Mouse (Mus musculus) left cerebral cortex, adult 11 months (tissue): ENCODE measurements around the gene Atr.

Source experiments
- DNase-seq: peaks from one replicate; pipeline ENCODE4 v3.0.0; 2022; ENCODE audit warnings: low spot score

Atr gene

DNA sequence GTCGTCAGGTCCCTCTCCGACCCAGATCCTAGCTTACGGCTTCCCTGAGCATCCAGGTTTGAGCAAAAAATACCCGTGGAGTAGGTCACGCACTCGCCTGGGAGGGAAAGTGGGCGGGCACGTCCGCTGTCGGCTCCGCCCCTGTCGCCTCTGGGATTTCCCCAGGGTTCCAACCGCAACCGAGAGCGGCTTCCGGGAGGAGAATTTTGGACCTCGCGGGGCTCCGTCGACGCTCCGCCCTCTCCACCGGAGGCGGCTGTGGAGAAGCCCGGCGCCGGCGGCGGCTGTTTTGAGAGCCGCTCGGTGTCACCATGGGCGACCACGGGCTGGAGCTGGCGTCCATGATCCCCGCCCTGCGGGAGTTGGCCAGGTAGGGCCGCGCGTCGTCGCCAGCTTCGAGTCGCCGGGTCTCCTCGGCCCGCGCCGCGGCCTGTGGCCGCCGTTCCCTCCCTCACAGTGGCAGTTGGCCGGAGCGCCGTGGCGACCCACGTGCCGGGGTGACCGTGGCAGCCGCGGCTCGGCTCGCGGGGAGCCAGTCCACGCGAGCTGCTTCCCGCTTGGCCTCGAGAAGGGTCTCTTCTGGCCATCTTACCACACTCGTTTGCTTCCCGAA, at the start of gene Atr:
TSS of gene Atr (plus strand) at position 184 of the 613 bp plus-strand sequence.
- DNase-seq, result peak; percentile 87

DNA sequence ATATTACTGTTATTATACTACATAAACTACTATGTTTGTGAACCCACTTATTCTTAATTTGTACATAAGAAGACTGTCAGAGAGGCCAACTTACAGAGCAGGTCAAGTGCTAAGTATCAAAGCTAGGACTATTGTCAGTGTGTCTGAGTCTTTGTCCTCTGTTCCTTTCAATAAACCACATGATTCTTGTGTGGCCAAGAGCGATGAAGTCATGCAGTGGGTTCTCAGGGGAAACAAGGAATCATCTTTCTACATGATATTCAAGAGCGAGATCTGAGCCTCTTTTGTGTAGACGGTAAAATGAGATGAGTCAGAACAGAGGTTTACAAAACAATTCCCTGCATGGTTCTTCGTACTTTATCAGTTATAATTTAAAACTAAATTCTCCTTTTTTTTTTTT, 47.8 kb upstream of the Atr start:
- no peak for DNase-seq

DNA sequence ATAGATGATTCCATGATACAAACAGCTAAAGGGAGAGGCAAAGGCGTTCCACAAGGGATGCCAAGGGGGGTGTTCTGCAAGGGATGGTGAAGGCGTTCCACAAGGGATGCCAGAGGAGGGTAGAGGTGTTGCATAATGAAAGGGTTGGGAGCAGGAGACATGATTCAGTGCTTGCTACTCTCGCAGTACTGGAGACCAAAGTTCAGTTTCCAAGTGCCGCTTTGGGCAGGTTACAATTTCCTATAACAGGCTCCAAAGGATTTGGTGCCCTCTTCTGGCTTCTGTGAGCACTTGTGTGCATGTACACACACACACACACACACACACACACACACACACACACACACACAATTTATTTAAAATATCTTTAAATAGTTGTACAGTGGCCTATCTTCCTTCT, 45.6 kb upstream of the Atr start:
- DNase-seq, result no peak

DNA sequence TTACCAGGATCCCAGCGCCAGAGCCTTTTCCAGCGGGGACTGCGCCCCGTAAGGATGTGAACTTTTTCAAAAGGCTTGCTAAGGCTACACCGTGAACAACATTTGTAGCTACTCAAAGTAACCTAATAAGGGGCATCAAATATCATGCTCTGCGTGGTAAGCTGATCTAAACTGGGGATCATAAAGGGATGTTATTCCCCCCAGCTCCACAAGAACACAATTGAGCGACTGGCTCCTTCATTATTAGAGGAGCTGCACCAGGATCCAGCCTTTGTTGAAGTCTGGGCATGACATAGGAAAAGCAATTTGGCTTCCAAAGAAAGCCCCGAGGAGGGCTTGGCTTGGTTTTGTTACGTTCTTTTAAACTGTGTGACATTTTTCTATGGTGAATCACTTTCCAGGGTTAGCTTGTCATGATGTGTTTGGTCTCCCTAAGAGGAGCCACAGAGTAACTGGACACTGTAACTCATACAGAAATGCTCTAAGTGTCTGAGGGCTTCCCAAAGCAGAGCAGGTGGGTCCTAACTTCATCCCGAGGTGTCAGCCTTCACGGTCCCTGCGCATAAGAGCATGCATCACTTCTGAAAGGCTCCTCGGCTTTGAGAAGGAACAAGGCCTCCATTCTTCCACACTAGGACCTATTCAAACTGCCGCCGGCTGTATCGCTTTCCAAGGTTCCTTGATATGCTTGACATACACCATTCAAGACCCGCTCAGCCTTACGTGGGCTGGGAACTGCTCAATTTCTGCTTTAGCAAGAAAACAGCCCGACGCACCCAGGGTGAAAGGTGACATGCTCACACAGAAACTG, 43.5 kb upstream of the Atr start:
- no peak for DNase-seq

DNA sequence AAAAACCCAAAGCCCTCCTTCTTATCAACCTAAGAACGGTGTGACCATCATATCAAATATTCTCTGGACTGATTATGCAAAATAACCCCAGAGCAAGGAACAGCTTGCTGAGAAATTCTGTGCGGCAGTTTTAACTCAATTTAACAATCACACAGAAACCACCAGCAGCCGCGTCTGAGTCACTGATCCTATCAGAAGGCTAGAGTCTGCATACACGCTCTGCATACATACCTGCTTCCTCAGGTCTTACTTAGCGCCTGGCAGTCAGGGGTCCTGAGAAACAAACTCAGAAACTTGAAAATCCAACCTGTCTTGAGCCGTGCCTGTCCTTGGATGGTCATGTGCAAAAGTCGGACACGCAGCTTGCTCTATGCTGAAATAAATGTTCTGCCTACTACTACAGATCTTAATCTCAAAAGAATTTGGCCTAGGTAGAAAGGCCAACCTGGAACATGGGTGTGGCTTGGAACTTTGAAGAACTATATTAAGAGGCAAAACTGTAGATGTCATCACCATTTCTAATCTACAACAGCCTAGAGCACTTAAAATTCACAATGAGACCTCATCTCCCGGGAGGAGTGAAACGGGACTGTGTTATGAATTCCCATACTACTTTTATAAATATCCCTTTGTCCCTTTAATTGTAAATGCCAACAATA, 42.3 kb upstream of the Atr start:
- DNase-seq, result no peak

DNA sequence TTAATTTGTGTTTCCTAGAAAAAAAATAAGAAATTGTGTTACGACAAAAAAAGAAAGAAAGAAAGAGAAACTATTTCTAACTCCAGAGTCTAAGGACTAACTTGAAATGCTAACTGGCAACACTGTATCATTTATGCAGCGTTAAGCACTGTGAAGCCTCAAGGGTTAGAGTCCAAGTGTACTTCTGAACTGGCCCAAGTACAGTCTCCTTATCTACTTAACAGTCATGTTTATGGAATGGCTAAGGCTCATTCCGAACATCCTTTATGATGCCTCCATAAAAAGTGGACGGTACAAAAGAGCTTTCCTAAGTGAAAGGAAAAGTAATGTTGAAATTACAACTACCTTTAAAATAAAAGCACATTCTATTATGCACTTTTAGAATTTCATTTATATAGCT, 41.7 kb upstream of the Atr start:
- no peak for DNase-seq

DNA sequence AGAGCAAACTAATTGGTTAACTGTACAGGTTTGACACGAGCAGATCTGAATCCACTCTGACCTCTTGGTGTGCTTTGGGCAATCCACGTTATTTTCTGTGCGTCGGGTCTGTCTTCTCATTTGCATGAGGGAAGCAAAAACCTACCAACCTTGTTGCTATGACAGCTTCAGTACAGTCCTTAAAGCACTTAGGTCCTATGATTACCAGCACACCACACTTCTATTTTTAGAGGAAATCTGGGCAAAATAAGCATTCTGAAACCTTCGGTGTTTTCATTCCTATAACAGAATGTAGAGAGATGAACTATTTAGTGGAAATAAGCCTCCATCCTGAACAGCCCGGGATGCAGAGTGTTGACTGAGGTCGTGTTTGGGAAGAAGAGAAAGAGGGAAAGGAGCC, 34.9 kb upstream of the Atr start:
- DNase-seq, result no peak

DNA sequence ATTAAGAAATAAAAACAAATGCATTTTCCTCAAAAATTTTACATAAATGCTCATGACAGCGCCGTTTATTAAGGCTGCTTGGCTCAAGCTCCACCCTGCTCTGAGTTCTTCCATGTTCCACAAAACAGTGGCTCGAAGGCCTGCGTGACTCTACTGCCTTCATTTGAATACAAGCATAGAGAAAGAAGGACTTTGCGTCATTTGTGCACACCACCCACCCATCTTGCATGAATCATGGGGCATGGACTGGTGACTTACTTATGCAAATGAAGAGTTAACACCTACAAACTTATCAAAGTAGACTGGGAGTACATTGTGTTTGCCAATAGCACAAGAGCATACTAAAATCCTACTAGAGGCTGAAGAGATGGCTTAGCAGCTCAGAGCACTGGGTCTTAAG, 29.8 kb upstream of the Atr start:
- no peak for DNase-seq

DNA sequence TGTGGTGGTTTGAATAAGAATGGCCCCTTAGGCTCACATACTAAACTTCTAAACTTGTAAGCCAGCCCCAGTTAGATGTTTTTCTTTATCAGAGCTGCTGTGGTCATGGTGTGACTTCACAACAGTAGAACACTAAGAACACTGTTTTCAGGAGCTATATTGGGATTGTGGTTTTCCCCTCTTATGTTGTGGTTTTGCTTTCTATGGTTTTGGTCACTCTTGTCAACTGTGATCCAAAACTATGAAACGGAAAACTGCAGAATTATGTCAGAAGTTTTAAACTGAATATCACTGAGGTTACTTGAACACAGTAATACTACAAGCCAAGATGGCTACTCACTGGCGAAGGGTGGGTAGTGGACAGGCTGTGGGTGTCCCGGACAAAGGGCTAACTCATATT, 24.6 kb upstream of the Atr start:
- DNase-seq, result no peak

DNA sequence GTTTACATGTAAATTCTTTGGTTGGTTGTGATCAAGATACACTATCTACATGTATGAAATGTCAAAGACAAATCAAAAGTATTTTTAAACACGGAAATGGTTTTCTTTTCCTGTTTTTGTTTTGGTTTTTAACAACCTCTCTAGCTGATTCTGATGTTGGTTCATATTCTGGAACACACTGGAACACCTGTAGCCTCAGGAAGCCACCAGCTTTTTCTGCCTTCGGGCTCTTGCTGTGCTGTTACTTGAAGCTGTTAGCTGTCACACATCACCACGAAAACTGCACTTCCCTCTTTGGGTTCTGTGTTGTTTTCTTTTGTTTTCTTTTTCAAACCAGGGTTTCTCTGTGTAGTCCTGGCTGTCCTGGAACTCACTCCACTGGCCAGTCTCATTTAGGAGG, 22.6 kb upstream of the Atr start:
- DNase-seq, result no peak

DNA sequence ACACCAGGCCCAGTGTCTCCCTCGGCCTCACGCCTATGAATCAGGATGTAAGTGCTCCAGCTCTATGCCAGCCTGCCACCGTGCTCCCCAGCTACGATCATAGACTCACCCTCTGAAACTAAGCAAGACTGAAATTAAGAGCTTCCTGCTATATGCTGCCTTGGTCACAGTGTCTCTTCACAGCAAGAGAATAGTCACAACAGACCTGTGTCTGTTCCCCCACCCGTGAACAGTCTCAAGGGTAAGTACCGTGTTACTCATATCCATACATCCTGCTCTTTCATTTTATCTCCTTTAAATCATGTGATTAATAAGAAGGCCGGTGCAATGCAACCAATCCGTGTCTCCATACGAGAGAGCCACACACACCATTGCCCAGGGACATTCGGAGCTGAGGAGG, 21.7 kb upstream of the Atr start:
- no peak for DNase-seq

DNA sequence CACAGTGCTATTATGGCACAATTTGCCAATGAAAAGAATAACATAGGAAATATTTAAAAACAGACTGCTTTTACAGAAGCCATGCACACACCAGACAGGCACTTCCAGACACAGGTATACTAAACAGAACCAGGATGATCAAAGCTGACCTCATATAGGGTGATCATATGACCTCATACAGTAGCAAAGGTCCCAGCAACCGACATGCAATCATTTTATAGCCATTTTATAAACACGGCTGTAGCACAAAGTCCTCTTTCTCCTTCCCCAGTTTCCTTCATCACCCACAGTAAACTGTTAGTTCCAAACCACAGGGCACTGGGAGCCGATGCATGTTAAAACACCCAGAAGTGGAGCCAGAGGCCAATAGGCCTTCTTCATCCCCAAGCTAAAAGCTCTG, 18.0 kb upstream of the Atr start:
- no peak for DNase-seq

DNA sequence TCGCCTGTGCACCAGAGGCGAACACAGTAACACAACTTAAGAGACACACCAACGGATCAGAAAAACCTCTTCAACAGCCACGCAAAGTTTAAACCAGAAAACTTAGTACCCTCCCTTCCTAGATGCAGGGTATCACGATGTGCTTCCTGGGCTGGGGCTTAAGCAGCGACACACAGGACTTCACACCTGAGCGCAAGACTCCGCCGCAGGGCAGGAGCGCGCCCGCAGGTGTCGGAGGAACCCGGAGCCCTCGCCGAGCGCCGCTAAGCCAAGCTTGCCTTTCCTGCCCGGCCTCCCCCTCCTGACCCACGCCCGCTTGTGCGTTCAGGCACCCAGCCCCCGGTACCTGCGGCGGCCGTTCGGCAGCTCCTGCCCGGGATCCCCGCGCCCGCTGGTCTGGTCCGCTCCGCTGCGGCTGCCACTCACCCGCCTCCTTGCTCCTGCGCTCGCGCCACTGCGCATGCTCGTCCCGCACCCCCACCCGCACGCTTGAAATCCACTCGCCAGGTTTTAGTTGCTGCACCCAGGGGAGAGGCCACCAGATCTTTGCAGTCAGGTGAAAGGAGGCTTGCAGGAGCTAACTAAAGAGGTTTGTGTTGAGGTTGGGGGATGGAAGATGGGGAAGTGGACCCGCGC, 12.5 kb upstream of the Atr start, which contains the start of gene Pls1:
TSS of gene Pls1 (minus strand) at position 487 of the 636 bp plus-strand sequence.
- DNase-seq, result peak; percentile 83

DNA sequence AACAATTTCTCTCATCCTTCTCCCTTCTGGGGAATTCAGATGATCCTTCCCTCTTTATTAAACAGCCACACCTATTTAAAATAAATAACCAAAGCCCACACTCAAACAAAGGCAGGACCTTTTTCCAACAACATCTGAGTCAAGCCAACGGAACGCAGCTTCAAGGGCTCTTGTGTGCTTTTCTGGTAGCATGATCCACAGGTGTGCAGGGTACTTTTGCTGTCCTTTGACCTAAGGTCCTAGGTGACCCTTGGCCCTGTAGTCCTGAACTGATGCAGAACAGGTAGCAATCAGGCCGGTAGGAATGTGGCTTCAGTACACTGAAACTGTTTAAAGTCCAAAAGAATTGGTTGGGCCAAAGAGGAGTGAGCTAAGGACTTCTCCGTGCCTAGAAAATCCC, 11.7 kb upstream of the Atr start:
- DNase-seq, result no peak

DNA sequence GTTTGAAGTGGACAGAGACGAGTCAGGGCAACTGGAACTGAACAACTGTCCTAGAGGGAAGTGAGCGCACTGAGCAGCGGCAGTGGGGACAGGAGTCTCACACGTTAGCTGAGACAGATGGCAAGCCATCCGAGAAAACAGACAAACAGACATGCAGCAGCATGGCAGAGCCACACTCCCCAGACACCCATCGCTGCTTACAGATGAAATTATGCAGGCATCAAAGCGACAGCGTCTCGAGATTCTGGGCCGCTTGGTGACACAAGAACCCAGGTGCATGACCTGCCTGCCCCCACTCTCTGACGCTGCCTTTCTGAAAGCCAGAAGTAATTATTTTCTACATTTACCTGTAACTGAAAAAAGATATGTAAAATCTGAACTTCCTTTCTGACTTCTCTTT, 5.7 kb upstream of the Atr start:
- no peak for DNase-seq

DNA sequence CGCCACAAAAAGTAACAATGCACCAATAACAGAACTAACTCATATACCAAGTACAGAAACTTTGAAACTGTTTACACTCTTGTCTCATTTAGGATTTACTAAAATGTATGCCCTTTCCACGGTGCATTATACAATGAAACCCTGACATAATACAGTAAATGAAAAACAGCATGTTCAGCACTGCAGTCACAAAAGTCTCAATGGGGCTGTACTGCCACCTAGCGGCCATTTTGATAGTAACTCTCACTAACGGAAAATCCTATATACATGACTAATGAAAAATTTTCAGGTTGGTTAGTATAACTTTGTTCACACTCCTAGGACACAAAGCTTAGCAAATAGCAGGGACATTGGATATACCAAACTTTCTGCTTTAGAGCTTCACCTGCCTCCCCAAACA, 4.5 kb upstream of the Atr start:
- peak; percentile 31 for DNase-seq

DNA sequence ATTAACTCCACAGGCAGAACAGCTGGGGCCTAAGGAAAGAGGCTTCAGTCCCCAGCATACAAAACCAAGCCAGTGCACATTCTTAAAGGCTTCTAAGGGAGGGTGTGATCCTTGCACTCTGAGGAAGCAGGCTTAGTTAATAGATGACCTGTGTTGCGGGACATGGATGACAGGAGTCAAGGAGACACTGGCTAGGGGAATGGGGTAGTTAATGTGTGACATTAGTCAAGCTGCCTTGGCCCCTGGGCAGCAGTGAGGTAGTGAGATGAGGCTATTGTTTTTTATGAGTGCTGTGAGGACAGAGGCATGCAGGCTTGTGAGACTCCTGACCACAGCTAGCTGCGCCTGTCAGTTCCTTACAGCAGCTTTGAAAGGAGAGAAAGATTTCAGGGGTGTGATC, 2.5 kb upstream of the Atr start:
- DNase-seq, result no peak

DNA sequence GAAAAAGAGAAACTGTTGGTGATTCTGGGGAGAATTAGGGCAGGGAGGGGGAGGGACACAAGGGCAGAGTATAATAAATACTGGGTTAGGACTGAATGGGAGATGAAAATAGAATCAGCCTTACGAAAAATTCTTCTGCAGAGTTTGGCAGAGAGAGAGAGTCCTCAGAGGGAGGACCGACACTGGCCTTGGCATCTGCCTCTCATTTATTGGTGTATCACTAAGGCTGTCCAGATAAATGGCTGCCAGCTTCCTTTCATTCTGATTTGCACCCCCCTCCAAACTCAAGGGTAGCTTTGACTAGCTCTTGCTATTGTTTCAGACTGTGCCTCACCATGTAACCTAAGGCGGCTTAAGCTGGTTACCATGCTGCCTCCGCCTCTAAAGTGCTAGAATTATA, 1.4 kb upstream of the Atr start:
- no peak for DNase-seq

DNA sequence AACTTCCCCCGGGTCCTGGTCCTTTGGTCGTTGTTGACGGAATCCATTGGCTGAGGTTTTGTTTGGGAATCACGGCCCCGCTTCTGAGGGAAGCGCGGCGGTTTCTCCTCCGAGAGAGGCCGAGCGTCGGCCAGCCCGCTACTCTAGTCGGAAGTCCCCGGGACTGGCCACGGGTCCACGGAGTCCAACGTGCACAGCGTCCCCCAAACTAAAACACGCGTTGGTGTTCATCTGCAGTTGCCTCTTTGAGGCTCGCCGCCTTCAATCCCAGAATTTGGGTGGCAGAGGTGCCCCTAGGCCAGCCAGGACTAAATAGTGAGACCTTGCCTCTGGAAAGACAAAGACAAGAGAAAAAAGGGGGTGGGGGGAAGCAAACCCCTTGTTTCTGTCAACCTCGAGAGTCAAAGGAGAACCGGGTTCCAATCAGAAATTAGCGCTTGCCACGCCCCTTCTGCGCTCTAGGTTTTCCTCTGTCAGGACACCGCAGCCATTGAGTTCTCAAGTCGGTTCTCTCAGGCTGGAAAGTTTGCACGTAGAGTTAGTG, 702 bp downstream of the Atr start:
- no peak for DNase-seq

DNA sequence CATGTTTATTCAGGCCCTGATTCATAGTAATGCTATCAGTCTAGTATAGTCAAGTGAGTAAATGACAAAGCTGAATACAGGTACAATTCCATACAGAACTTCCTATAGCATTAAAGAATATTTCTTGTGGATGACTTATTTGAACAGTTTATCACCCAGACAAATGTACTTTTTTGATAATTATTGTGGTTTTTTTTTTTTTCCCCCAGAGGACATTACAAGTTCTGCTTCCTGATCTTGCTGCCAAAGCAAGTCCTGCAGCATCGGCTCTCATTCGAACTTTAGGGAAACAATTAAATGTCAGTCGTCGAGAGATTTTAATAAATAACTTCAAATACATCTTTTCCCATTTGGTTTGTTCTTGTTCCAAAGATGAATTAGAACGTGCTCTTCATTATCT, 20.8 kb downstream of the Atr start:
- DNase-seq, result no peak

DNA sequence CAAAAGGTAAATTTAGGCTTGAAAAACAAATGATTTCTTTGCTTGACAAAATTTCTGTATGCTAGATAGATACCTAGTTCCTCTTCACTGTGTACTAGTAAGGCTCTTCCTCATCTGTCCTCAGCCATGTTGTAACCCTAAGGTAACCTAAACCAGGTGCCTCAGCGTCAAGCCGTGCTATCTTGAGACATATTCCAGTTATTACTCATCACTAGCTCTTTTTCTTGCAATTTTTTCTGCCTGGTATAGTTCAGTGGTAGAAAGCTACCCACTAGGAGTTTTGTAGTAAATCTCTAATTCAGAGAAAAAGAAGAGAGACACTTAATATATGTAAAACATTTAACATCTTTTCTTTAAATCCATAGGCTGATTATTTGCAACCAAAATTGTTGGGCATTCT, 25.4 kb downstream of the Atr start:
- DNase-seq, result no peak

DNA sequence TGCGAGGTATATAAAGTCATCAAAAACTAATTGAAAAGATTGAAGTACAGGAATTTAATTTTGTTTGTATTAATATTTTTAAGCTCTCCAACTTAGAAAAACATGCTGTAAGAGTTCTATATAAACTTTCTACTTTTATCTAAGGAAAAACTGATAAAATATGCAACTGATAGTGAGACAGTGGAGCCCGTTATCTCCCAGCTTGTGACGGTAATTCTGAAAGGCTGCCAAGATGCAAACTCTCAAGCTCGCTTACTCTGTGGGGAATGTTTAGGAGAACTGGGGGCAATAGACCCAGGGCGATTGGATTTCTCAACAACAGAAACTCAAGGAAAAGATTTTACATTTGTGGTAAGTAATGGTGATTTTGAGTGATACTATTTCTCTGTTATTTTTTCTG, 40.0 kb downstream of the Atr start:
- DNase-seq, result no peak

DNA sequence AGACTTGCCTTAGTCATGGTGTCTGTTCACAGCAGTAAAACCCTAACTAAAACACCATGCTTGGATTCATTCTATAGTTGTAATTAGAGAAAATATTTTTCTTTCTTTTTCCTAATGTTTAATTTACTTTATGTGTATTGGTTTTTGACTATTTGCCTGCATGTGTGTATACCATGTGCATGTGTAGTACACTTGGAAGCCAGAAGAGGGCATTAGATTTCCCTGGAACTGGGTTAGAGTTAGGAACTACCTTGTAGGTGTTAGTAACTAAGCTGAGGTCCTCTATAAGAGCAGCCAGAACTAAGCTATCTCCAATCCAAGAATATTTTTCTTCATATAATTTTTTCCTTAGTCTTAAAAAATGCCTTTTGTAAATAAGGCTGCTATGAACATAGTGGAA, 75.5 kb downstream of the Atr start:
- no peak for DNase-seq
